Mouse (Mus musculus) liver, embryonic 14.5 days (tissue): ENCODE measurements around the gene Cic. TPM values are rescaled to one million over a fixed set of nuclear protein-coding genes. Genes with fewer than 3 reads are reported as not detected.

Experiments
- ATAC-seq: fragments of 200-750 bp; cut with Nextera tagmentation; 2 replicates; pipeline ENCODE4 v1.8.0; 2017; ENCODE audit warnings: moderate number of reproducible peaks, mild to moderate bottlenecking, moderate library complexity; ENCODE audit not compliant: insufficient read depth
- DNase-seq, 3 experiments: peaks; one replicate each; pipeline ENCODE4 v3.0.0-alpha.2; 2012 to 2013; ENCODE audit warnings: low read depth in 3 of 3, low spot score in 3 of 3
- H3K27ac ChIP-seq: fragments of 300-500 bp; sonication (generic); 2 replicates; pipeline ENCODE4 v1.5.1; 2014; ENCODE audit warnings: moderate library complexity, mild to moderate bottlenecking, control low read depth, inconsistent platforms
- H3K27me3 ChIP-seq: fragments of 300-500 bp; sonication (generic); 2 replicates; pipeline ENCODE4 v1.6.1; 2014; ENCODE audit warnings: mild to moderate bottlenecking, low read length, moderate library complexity; ENCODE audit not compliant: control insufficient read depth, insufficient read depth
- H3K36me3 ChIP-seq: fragments of 300-500 bp; sonication (generic); replicated peaks from 2 replicates; pipeline ENCODE4 v1.6.1; 2014; ENCODE audit warnings: low read depth; ENCODE audit not compliant: control insufficient read depth, insufficient read depth
- H3K4me1 ChIP-seq, 2 experiments: fragments of 200-500 bp in 1 of 2; fragments of 300-500 bp in 1 of 2; sonication (generic) in 1 of 2; replicated peaks; 2 replicates each; pipeline ENCODE4 v1.6.1; 2012 to 2014; ENCODE audit warnings: antibody characterized with exemption in 1 of 2, inconsistent platforms in 1 of 2, low read length in 1 of 2; ENCODE audit not compliant: control insufficient read depth in 2 of 2, insufficient read depth in 2 of 2
- H3K4me2 ChIP-seq: fragments of 300-500 bp; sonication (generic); 2 replicates; pipeline ENCODE4 v1.6.1; 2014; ENCODE audit warnings: low read depth, mild to moderate bottlenecking, control low read depth, moderate library complexity
- H3K4me3 ChIP-seq, 2 experiments: fragments of 200-500 bp in 1 of 2; fragments of 300-500 bp in 1 of 2; sonication (generic) in 1 of 2; 2 replicates each; pipeline ENCODE4 v1.5.1; 2012 to 2014; ENCODE audit warnings: low read depth in 2 of 2, low read length in 2 of 2, mild to moderate bottlenecking in 2 of 2, control low read depth in 1 of 2, inconsistent platforms in 1 of 2, moderate library complexity in 1 of 2; ENCODE audit not compliant: insufficient read depth in 1 of 2
- H3K9ac ChIP-seq: fragments of 300-500 bp; sonication (generic); replicated peaks from 2 replicates; pipeline ENCODE4 v1.6.1; 2014; ENCODE audit warnings: mild to moderate bottlenecking, control low read depth, moderate library complexity
- H3K9me3 ChIP-seq: fragments of 300-500 bp; sonication (generic); 2 replicates; pipeline ENCODE4 v1.6.1; 2016; ENCODE audit warnings: low read length, mixed read lengths; ENCODE audit not compliant: control insufficient read depth
- CTCF ChIP-seq: IDR thresholded peaks from 2 replicates; pipeline ENCODE4 v1.5.1; 2016; ENCODE audit warnings: antibody characterized with exemption, low read depth, control low read depth
- EP300 ChIP-seq: IDR thresholded peaks from 2 replicates; pipeline ENCODE4 v1.6.1; 2016; ENCODE audit warnings: antibody characterized with exemption, low read depth
- WGBS: fragments of 180-500 bp; shearing (Covaris S2); extraction: QIAGEN DNeasy Blood & Tissue Kit; methylation state at CpG from one replicate; pipeline ENCODE4 v1.1.7; 2014; ENCODE audit not compliant: insufficient replicate concordance; 5-methylcytosine and 5-hydroxymethylcytosine counted together
- polyA plus RNA-seq, 2 experiments: library from polyadenylated mRNA; depleted of rRNA in 1 of 2; stranded (reverse) in 1 of 2; unstranded in 1 of 2; fragments of >200 nt; fragmentation: Nextera tagmentation in 1 of 2; extraction: Ambion mirVana in 1 of 2; gene quantifications; 2 replicates each; pipeline versions ENCODE4 v1.2.1 to v1.2.3; 2012 to 2014

Cic gene
- polyA plus RNA-seq, 2 experiments: 9.7 to 14.8 TPM

- TF ChIP-seq CTCF: 0 out of 2 replicates have a peak, but pooled peaks have one; percentile 8
- TF ChIP-seq EP300: peak; percentile 91
- peaks cover 14% of the 10 kb centered on the region for H3K36me3 ChIP-seq
- no peaks in the 10 kb centered on the region for H3K9me3 ChIP-seq
- peak overlapping the region; percentile 95 for H3K4me2 ChIP-seq
- ATAC-seq (peak; percentile 91), DNase-seq (peak; percentile 95 to 97 (median 95))
- peak overlapping the region; percentile 91 for H3K27ac ChIP-seq
- under 1% methylated on average over 23 of the region's 23 CpGs for WGBS
- peaks cover 9 to 15% of the 10 kb centered on the region in 2 experiments for H3K4me1 ChIP-seq
- H3K4me3 ChIP-seq: peak overlapping the region; percentile 64 to 93
- peak overlapping the region; percentile 72 for H3K9ac ChIP-seq
- no peaks in the 10 kb centered on the region for H3K27me3 ChIP-seq
Measured at GRCm38 (mm10) chr7:25238015-25238706, 29.3 kb upstream of the Cic start.

GRCm38 (mm10) chr7:25238829-25239623, 28.5 kb upstream of the Cic start:
- Histone ChIP-seq H3K27me3 (no peaks in the 10 kb centered on the region), H3K9me3 (no peaks in the 10 kb centered on the region), H3K4me3 (peak overlapping the region; percentile 64 to 93), H3K4me2 (peak overlapping the region; percentile 95), H3K4me1 (peaks cover 9 to 15% of the 10 kb centered on the region in 2 experiments), H3K9ac (peak overlapping the region; percentile 72), H3K36me3 (peaks cover 5% of the 10 kb centered on the region), H3K27ac (peak overlapping the region; percentile 91)
- DNase-seq (peak; percentile 81 to 88 (median 81)), ATAC-seq (peak; percentile 15)
- TF ChIP-seq EP300 (no peak; the same call in none of the 2 replicates), CTCF (peak; percentile 89)
- 2% methylated on average over 30 of the region's 30 CpGs for WGBS

DNA sequence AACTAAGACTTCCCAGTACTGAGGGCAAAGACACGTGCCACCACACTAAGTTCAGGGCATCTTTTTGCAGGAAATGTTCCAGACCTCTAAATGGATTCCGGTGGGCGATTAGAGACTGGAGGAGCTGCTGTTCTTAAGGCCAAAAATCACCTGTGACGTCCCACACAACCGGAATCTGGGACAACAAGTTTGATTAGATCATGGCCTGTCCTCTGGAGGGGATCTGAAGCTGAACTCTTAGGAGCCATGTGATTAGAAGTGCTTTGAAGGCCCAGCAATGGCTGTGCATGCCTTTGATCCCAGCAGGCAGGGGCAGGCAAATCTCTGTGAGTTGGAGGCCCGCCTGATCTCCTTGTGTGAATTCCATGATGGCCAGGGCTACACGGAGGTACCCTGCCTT, 26.9 kb upstream of the Cic start:
- ATAC-seq (no peak), DNase-seq (no peak)
- WGBS: 62% methylated on average over 7 of the region's 7 CpGs
- Histone ChIP-seq H3K4me1 (peaks cover 9 to 12% of the 10 kb centered on the region in 2 experiments), H3K4me3 (no peak overlapping the region), H3K27ac (no peak overlapping the region; the same call in 1 of the 2 replicates), H3K27me3 (no peaks in the 10 kb centered on the region), H3K4me2 (no peak overlapping the region), H3K36me3 (no peaks in the 10 kb centered on the region; the same call in none of the 2 replicates), H3K9me3 (no peaks in the 10 kb centered on the region), H3K9ac (no peak overlapping the region)
- TF ChIP-seq CTCF (no peak), EP300 (no peak)

DNA sequence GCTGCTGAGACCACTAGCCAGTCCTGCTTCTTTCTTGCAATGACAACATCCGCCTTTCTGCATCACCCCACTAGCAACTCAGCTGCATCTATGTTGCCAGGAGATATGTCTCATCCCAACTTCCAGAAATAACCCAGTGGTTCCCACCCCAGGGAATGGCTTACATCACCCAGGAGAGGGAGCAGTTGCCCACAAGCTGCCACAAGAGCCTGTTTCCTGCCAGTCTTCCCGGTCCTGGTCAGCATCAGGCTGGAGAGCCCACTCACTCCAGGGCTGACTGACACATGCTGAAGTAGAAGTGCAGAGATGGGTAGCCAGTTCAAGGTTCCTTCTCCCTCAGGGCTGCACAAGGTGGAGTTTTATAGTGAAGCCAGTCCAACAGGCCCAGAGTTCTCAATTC, 26.4 kb upstream of the Cic start:
- no peaks in the 10 kb centered on the region for H3K9me3 ChIP-seq
- H3K36me3 ChIP-seq: no peaks in the 10 kb centered on the region; the same call in 1 of the 2 replicates
- WGBS: 45% methylated on average over 2 of the region's 2 CpGs
- no peak overlapping the region for H3K9ac ChIP-seq
- H3K4me2 ChIP-seq: no peak overlapping the region
- no peaks in the 10 kb centered on the region for H3K27me3 ChIP-seq
- H3K27ac ChIP-seq: no peak overlapping the region
- no peak overlapping the region for H3K4me3 ChIP-seq
- TF ChIP-seq EP300: no peak
- peak; percentile 61 for TF ChIP-seq CTCF
- ATAC-seq: no peak
- peaks cover 7 to 8% of the 10 kb centered on the region in 2 experiments for H3K4me1 ChIP-seq
- no peak for DNase-seq

DNA sequence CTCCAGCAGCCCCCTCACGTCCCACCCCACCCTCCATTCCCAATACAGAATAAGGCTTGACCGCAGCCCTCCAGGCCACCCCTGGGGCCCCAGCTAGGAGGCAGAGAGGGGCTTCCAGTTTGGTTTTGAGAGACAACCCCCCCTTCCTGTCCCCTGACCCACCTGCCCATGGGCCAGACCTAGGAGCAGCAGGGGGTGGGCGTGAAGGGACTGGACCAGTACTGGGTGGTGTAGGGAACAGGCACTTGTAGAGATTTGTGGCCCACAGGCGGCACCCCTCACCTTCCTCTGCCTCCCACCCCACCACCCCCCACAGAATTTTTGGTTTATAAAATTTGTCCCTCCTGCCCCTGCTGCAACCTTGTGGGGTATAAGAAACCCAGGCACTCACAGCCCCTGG, 24.1 kb upstream of the Cic start:
- peaks cover 6 to 9% of the 10 kb centered on the region in 2 experiments for H3K4me1 ChIP-seq
- TF ChIP-seq EP300 (no peak), CTCF (no peak)
- DNase-seq (no peak), ATAC-seq (no peak)
- no peak overlapping the region for H3K4me2 ChIP-seq
- H3K27me3 ChIP-seq: no peaks in the 10 kb centered on the region
- H3K9ac ChIP-seq: no peak overlapping the region
- H3K9me3 ChIP-seq: no peaks in the 10 kb centered on the region
- H3K36me3 ChIP-seq: no peaks in the 10 kb centered on the region
- 76% methylated on average over 4 of the region's 4 CpGs for WGBS
- H3K4me3 ChIP-seq: no peak overlapping the region
- H3K27ac ChIP-seq: no peak overlapping the region
